Mouse (Mus musculus) bone marrow macrophage, adult 2 months (primary cell): ENCODE measurements at regions not wholly inside any gene's neighbourhood (a gene's known extent, or its start where the extent isn't known, plus 50 kb on each side); places are given as distances from the start of the nearest gene placed in this dataset.

Experiments used
- CTCF ChIP-seq: IDR thresholded peaks from 2 replicates; pipeline ENCODE4 v1.5.1; 2012; ENCODE audit warnings: low read depth, mild to moderate bottlenecking, low read length, moderate library complexity
- POLR2A ChIP-seq: IDR thresholded peaks from 2 replicates; pipeline ENCODE4 v1.6.1; 2012; ENCODE audit warnings: mild to moderate bottlenecking, low read depth, low read length, borderline replicate concordance

DNA sequence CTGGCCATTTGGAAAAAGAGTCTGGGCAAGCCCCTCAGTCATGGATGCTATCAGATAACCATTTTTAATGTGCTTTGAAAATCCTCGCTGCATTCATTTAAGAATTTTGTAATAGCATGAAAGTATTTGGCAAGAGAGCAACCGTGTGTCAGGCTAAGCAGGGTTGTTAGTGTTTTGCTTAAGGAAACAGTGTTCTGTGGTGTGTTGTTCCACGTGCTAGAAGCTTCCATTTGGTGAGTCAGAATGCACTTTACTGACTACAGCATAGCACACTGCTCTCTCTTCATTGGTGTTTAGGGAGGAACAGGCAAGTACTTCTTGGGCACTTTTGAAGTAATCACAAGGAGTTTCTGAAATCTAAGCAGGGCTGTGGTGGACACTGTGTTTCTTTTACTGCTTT, 661.0 kb upstream of the Pkn2 start:
- no peak for TF ChIP-seq CTCF
- no peak for TF ChIP-seq POLR2A
